Mouse (Mus musculus): ENCODE results near the gene Sh3bgrl2. TPM values are rescaled to one million over a fixed set of nuclear protein-coding genes. Genes with fewer than 3 reads are reported as not detected.

Sh3bgrl2 gene
- total and polyA plus RNA-seq, 3 experiments, result not detected

DNA sequence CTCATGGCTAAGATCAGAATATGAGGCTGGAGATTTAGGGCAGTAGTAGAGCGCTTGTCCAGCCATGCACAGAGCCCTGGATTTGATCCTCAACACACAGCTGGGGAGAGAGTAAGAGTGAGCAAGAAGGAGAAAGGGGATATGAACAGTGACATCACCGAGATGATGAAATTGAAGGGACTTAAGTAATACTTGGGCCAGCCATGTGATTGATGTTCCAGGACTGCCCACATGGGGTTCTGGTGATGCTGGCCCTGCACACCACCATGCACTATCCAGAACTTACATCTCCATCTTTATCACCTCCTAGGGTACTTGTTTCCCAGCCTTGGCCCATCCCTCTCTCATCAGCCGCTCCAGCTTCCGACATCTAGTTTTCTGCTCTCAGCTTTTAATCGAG lies 20.0 kb downstream of the Sh3bgrl2 start:
- TF ChIP-seq POLR2AphosphoS2 (IDR thresholded peaks at IDR 0.05; ENCODE audit: low read length), result no peak
- no peak for TF ChIP-seq MYB (IDR thresholded peaks at IDR 0.05; ENCODE audit: low read depth, low read length)
- no peak for TF ChIP-seq MAFK (IDR thresholded peaks at IDR 0.05; ENCODE audit: borderline replicate concordance, low read depth, low read length)
- no peak for TF ChIP-seq USF1 (IDR thresholded peaks at IDR 0.05; ENCODE audit: low read depth, low read length)
- no peak for TF ChIP-seq MEF2A (IDR thresholded peaks at IDR 0.05; ENCODE audit: extremely low read depth, insufficient replicate concordance, low read depth, low read length, poor library complexity, severe bottlenecking)
- no peak for TF ChIP-seq ZMIZ1 (IDR thresholded peaks at IDR 0.05; ENCODE audit: low read depth, low read length)
- no peak for TF ChIP-seq MXI1 (IDR thresholded peaks at IDR 0.05; ENCODE audit: low read depth, low read length)
- no peak for TF ChIP-seq CHD2 (IDR thresholded peaks at IDR 0.05; ENCODE audit: low read length)
- no peak for TF ChIP-seq BHLHE40 (IDR thresholded peaks at IDR 0.05; ENCODE audit: borderline replicate concordance, low read depth, low read length)
- no peak for TF ChIP-seq CHD1 (IDR thresholded peaks at IDR 0.05; ENCODE audit: low read depth, low read length)
- TF ChIP-seq EP300 (IDR thresholded peaks at IDR 0.05; ENCODE audit: low read depth in 1 of 2, low read length in 2 of 2), result no peak
- no peak for TF ChIP-seq CTCF (IDR thresholded peaks at IDR 0.05 in 2 of 3, conservative IDR thresholded peaks at IDR 0.05 in 1 of 3; ENCODE audit: control insufficient read depth in 1 of 3, insufficient read depth in 1 of 3, low read depth in 2 of 3, low read length in 3 of 3, poor library complexity in 1 of 3, severe bottlenecking in 1 of 3)
- TF ChIP-seq ETS1 (IDR thresholded peaks at IDR 0.05; ENCODE audit: low read depth, low read length), result no peak
- no peak for TF ChIP-seq ELF1 (IDR thresholded peaks at IDR 0.05; ENCODE audit: low read depth, low read length)
- no peak for TF ChIP-seq TAL1 (IDR thresholded peaks at IDR 0.05; ENCODE audit: low read length)
- no peaks in the 10 kb centered on the region for H3K4me1 ChIP-seq (ENCODE audit: control insufficient read depth in 1 of 2, insufficient read depth in 2 of 2, low read length in 2 of 2)
- H3K4me3 ChIP-seq (ENCODE audit: control insufficient read depth in 1 of 2, insufficient read depth in 1 of 2, low read depth in 2 of 2, low read length in 2 of 2), result no peak overlapping the region
- no peaks in the 10 kb centered on the region for H3K36me3 ChIP-seq (ENCODE audit: control insufficient read depth in 1 of 2, insufficient read depth in 2 of 2, low read length in 2 of 2)
- no peak for DNase-seq (ENCODE audit: low read depth, low spot score)
- no peaks in the 10 kb centered on the region for H3K79me2 ChIP-seq (ENCODE audit: control insufficient read depth, insufficient read depth, low read length, poor library complexity)
- H3K27me3 ChIP-seq (ENCODE audit: control insufficient read depth in 1 of 2, insufficient read depth in 2 of 2, low read length in 2 of 2), result no peaks in the 10 kb centered on the region
- H3K27ac ChIP-seq (ENCODE audit: control insufficient read depth, low read depth, low read length), result no peak overlapping the region
- no peak overlapping the region for H3K9ac ChIP-seq (ENCODE audit: control insufficient read depth, low read depth, low read length, poor library complexity, severe bottlenecking)
- H3K9me3 ChIP-seq (replicated peaks; ENCODE audit: insufficient read depth, low read length), result no peaks in the 10 kb centered on the region

DNA sequence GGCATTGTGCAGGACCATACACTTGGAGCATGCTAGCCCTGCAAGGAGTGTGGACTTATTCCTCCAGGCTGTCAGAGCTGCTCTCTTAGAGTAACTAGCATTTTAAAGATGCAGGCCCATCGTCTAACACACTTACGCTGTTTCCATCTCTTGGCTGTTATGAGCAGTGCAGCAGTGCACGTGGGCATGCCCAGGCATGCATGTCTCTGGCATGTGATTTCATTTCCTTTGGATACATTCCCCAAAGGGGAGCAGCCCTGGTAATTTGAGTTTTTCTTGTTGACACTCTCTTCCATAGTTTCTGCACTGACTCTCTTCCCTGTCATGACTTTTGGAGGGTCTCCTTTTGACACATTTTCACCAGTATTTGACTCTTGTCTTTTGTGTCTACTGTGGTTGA lies 20.8 kb downstream of the Sh3bgrl2 start:
- no peaks in the 10 kb centered on the region for H3K36me3 ChIP-seq (ENCODE audit: control insufficient read depth in 1 of 2, insufficient read depth in 2 of 2, low read length in 2 of 2)
- H3K9ac ChIP-seq (ENCODE audit: control insufficient read depth, low read depth, low read length, poor library complexity, severe bottlenecking), result no peak overlapping the region
- no peaks in the 10 kb centered on the region for H3K79me2 ChIP-seq (ENCODE audit: control insufficient read depth, insufficient read depth, low read length, poor library complexity)
- no peak overlapping the region for H3K4me3 ChIP-seq (ENCODE audit: control insufficient read depth in 1 of 2, insufficient read depth in 1 of 2, low read depth in 2 of 2, low read length in 2 of 2)
- no peak overlapping the region for H3K27ac ChIP-seq (ENCODE audit: control insufficient read depth, low read depth, low read length)
- no peaks in the 10 kb centered on the region for H3K9me3 ChIP-seq (replicated peaks; ENCODE audit: insufficient read depth, low read length)
- H3K27me3 ChIP-seq (ENCODE audit: control insufficient read depth in 1 of 2, insufficient read depth in 2 of 2, low read length in 2 of 2), result no peaks in the 10 kb centered on the region
- DNase-seq (ENCODE audit: low read depth, low spot score), result no peak
- no peaks in the 10 kb centered on the region for H3K4me1 ChIP-seq (ENCODE audit: control insufficient read depth in 1 of 2, insufficient read depth in 2 of 2, low read length in 2 of 2)
- TF ChIP-seq MYB (IDR thresholded peaks at IDR 0.05; ENCODE audit: low read depth, low read length) (no peak), POLR2AphosphoS2 (IDR thresholded peaks at IDR 0.05; ENCODE audit: low read length) (no peak), SMC3 (IDR thresholded peaks at IDR 0.05; ENCODE audit: low read depth, low read length) (no peak), ZKSCAN1 (IDR thresholded peaks at IDR 0.05; ENCODE audit: low read depth, low read length) (no peak), NRF1 (IDR thresholded peaks at IDR 0.05; ENCODE audit: insufficient read depth, low read depth, low read length, poor library complexity, severe bottlenecking) (no peak), MYC (IDR thresholded peaks at IDR 0.05; ENCODE audit: low read depth, low read length) (no peak), ZC3H11A (IDR thresholded peaks at IDR 0.05; ENCODE audit: low read depth, low read length) (no peak), HCFC1 (IDR thresholded peaks at IDR 0.05; ENCODE audit: low read depth, low read length) (no peak), EP300 (IDR thresholded peaks at IDR 0.05; ENCODE audit: low read depth in 1 of 2, low read length in 2 of 2) (no peak), TCF12 (IDR thresholded peaks at IDR 0.05; ENCODE audit: low read depth, low read length) (no peak), CHD1 (IDR thresholded peaks at IDR 0.05; ENCODE audit: low read depth, low read length) (no peak), E2F4 (IDR thresholded peaks at IDR 0.05; ENCODE audit: borderline replicate concordance, low read depth, low read length) (no peak), MAFK (IDR thresholded peaks at IDR 0.05; ENCODE audit: borderline replicate concordance, low read depth, low read length) (no peak), KAT2A (conservative IDR thresholded peaks at IDR 0.05; ENCODE audit: low read depth, low read length) (no peak), MAX (IDR thresholded peaks at IDR 0.05; ENCODE audit: low read length) (no peak), GATA1 (IDR thresholded peaks at IDR 0.05; ENCODE audit: low read depth, low read length) (no peak)

All from MEL (cell line).